Mouse (Mus musculus): ENCODE data around the gene Cd300lb.
A peak's percentile ranks its signal among the peaks of the same experiment; 100 is the strongest.
"Not testable (repeated sequence)": the region's sequence is repeated elsewhere in the genome, so short reads cannot be mapped to it uniquely, and the experiment has no call there.

The Cd300lb gene

DNA sequence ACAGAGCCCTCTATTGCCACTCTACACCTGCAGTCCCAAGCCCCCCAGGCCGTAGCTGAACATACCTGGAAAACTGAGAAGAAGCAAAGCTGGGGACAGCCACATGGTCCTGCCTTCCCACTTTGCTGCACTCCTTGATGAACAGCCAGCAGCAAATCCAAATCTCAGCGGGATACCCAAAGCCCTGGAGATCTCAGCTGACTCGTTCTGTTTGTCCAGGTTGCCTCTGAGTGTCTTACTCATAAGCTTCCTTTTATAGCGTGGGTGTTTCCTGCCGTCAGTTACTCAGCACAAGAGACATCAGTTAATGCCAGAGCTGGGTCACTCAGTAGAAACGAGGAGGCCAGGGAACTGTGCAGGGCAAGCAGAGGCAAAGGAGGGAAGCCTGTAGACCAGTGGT is at the start of gene Cd300lb:
TSS of gene Cd300lb (minus strand) at position 243 of the 400 bp plus-strand sequence.
- no peak for DNase-seq (ENCODE audit: extremely low spot score, low spot score)

DNA sequence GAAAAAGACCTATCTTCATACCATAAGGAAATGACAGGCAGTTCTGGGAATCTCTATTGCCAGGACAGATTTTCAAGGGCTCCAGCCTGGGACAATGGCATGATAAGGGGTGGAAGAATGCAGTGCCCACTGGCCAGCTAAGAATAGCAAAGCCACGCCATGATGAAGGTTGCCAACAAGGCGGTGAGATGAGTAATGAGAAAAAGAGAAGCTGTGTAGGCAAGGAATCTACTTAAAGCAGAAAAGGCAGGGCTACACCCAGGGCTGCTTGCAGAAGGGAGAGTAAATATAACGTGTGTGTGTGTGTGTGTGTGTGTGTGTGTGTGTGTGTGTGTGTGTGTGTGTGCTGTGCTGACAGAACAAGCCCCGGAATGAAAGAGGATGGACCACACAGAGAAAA is 47.7 kb upstream of the Cd300lb start:
- DNase-seq (ENCODE audit: extremely low spot score, low spot score) = no peak

GRCm38 (mm10) chr11:114972726-114973125 is 38.5 kb upstream of the Cd300lb start:
- DNase-seq (ENCODE audit: extremely low spot score, low spot score) = no peak

DNA sequence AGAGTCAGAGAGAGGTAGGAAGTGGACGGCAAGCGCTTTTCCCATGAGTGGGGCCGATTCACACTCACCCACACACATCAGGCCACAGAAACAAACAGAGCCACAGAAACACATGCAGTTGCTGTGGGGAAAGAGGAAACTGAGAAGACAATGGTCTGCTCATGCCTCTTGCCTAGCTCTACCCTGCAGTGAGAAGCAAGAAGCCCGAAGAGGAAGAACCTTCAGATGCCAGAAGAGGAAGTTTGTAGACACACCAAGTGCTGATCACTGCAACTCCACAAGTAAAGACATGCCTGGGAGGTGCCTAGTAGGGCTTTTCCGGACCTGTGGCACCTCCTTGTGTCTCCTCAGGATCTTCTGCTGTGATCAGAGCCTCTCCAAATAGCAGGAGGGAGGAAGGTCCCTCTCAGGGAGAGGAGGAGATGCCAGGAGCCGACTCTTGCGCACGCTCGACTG is 34.6 kb upstream of the Cd300lb start, which contains the start of gene Cd300c:
TSS of gene Cd300c (minus strand) at position 406 of the 456 bp plus-strand sequence.
- no peak for DNase-seq (ENCODE audit: extremely low spot score, low spot score)

DNA sequence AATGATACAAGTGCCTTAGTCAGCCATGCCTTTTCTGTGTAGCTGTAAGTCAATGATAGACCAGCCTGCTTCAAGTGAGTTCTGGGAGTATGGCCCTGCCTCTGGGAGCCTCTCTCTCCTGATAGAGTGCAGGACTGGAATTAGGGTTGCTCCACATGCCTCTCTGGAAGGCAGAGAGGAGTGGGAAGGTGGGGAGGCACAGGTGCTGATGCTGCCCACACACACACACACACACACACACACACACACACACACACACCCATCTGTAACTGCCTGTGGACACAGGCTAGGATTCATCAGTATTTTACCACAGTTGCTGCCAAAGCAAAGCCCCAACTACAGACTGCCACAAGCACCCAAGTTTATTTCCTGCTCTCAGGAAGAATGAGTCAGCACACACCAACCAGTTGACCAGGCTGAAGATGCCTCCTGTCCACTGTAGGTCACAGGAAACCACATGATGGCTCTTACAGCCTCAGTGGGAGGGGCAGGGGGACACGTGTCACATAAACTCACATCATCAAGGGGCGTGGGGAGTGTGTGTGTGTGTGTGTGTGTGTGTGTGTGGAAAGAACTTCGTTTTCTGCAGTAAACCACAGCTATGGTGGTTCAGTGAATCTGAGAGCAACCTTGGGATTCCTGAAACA is 31.1 kb upstream of the Cd300lb start:
- no peak for DNase-seq (ENCODE audit: extremely low spot score, low spot score)

DNA sequence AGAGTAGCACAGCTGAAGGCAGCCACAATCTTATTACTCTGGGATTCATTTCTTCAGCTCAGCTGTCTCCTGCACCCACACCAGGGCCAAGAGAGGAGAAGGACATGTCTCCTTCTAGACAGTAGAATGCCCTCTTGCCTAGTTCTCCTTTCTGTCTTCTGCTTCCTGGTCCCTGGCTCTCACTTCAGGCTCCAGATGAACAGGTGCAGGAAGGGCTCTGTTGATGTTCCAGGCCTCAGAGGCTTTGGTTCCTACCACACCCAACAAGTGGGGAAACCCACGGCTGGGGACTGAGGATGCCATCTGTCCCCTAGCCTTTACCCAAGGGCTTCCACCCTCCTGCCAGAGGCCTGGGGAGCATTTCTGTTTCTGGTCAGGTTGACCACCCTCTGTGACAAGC is 26.2 kb upstream of the Cd300lb start:
- no peak for DNase-seq (ENCODE audit: extremely low spot score, low spot score)

GRCm38 (mm10) chr11:114933591-114933990 is 595 bp downstream of the Cd300lb start:
- no peak for DNase-seq (ENCODE audit: extremely low spot score, low spot score)

DNA sequence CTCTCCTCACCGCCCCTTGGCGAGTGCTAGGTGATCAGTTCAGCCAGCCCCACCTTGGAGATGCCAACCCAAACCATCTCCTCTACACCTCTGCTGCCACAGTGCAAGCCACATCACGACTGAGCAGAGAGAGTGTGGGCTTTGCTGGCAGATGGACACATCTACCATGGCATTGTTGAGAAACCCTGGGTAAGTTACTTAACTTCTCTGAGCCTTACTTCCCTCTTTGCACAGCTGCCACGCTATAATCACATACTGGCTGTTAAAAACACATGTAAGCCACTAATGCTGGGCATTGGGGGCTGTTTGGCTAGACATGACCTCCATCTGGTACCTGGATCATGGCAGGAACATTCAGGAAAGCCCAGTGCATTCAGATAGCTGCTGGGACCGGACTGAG is 3.1 kb downstream of the Cd300lb start:
- DNase-seq (ENCODE audit: extremely low spot score, low spot score) = no peak

DNA sequence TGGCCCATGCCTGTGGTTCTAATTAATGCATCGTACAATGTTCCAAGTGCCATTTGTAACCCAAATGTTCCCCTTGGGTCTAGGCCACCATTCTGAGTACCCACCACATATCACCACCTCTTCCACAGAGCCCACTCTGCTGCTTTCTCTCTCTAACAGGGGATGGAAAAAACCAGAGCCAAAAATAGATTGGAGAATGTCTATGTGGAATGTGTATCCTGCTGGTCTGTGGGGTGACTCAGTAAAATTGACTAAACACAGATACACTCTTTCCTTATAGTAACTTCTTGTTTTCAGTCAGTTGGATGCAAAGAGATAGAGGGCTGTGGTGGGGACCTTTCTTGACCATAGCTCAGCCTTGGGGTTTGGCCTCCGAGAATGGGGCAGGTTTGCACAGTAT is 4.6 kb downstream of the Cd300lb start:
- no peak for DNase-seq (ENCODE audit: extremely low spot score, low spot score)

DNA sequence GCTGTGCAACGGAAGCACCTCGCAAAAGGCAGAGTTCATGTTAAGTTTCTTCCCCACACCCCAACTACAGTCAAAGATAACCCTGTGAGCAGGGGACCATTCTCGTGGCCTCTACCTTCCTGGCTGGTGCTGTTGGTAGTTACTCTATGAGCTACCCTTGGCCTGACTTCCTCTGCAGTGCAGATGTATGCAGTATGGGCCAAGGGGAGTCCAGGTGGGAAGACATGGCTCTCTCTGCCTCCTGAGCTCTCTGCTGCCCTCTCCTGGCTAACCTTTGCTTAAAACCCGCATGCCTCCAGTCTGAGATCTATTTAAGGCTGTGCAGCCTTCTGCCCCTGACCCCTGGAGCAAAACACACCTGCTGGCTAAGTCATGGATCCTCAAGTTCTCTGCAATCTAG is 10.2 kb downstream of the Cd300lb start:
- no peak for DNase-seq (ENCODE audit: extremely low spot score, low spot score)

- DNase-seq (ENCODE audit: extremely low spot score, low spot score) = no peak
Measured at GRCm38 (mm10) chr11:114922439-114922838, 11.7 kb downstream of the Cd300lb start.

DNA sequence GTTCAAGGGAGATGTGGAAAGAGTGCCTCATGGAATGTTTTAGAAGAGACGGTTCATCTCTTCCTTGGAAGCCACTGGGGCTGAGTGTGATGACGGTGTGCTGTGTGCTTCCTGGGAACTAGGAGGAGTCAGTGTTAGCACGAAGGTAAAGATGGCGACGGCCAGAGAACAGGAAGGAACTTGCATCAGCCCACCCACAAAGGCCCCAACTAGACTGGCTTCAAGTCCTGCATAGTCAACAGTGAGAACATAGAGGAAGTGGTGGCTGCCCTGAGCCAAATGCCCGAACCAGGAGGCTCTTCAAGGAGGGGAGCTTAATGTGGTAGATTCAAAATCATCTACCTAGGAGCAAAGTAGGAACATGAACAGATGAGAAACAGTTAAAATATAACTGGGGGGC is 17.1 kb downstream of the Cd300lb start:
- DNase-seq (ENCODE audit: extremely low spot score, low spot score) = no peak

DNA sequence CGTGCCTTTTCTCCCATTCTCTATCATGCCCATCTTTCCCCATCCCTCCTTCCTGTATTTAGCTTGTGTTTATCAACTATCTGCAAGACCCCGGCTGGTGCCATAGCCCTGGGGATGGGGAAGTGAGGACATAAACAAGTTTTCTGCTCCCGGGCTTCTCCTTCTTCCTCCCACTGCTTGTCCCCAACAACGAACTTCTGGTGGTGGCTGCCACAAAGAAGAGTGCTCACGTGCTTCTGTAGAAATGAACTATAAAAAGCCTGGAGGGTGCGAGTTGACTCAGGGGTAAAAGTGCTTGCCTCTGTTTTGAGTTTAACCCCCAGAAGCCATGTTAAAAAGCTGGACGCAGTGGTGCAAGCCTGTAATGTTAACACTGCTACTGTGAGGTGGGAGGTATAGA is 19.2 kb downstream of the Cd300lb start:
- no peak for DNase-seq (ENCODE audit: extremely low spot score, low spot score)

GRCm38 (mm10) chr11:114912847-114913246 is 21.3 kb downstream of the Cd300lb start:
- peak; percentile 87 for DNase-seq (ENCODE audit: extremely low spot score, low spot score)

DNA sequence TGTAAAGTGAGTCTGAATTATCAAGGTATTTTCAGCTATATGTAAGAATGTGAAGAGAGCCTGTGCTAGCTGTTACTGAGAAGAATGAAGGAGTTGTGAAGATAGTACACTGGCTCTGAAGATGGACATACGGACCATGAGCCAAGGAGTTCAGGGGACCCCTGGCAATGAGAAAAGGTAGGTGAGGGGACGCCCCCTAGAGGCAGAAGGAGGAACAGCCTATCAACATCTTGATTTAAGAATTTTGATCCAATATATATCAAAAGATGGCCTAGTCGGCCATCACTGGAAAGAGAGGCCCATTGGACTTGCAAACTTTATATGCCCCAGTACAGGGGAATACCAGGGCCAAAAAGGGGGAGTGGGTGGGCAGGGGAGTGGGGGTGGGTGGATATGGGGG is 24.6 kb downstream of the Cd300lb start:
- not testable (repeated sequence) for DNase-seq (ENCODE audit: extremely low spot score, low spot score)

GRCm38 (mm10) chr11:114908086-114908485 is 26.1 kb downstream of the Cd300lb start:
- no peak for DNase-seq (ENCODE audit: extremely low spot score, low spot score)

GRCm38 (mm10) chr11:114907567-114907966 is 26.6 kb downstream of the Cd300lb start:
- no peak for DNase-seq (ENCODE audit: extremely low spot score, low spot score)

DNA sequence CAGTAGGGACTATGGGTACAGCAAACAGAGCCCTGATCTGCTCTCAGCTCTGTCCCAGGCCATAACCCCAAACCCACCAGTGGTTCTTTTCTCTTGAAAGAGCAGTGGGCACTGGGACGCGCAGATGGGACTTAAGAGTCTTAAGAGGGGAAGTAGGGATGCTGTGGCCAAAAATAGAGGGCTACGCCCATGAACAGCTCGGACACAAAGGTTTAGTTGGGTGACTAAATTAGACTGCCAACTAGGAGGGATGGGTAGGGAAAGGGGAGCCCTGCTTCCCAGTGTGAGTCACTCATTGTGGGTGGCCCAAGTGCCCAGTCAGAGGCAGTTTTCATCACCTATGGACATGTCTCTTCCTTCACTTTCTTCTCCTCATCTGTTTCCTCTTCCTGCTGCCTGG is 31.0 kb downstream of the Cd300lb start:
- no peak for DNase-seq (ENCODE audit: extremely low spot score, low spot score)

DNA sequence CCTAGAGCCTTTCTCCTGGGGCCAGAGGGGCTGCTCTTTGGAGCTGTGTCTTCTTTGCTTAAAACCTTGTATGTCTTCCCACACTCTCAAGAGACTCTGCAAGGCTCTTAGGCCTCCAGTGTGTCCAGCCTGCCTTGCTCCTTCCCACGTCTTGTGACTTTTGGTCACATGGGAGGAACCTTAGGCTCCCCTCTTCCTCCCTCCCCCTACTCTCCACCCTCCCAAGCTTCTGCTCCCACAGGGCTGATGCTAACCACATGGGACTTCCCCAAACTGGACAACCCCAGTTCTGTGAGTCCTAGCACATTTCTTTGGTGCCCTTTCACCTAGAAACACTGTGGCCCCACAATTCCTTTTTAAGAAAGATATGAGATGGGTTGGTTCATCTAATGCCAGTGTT is 36.2 kb downstream of the Cd300lb start:
- DNase-seq (ENCODE audit: extremely low spot score, low spot score) = no peak

DNA sequence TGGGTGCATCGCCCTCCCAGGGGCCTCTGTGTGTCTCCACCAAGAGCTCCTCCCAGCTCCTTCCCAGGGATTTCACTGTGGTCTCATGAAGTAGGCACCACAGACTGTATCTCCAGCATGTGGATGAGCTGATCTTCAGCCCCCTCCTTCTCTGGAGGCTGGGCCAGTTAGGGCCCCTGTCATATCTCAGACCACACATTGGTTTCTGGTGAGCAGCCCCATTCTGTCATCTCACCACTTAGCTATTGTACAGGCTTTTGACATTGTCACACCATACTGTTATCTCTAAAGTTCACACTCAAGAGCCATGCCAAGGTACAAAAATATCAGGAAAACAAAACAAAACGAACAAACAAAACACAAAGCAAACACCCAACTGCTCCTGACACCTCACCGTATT is 38.1 kb downstream of the Cd300lb start:
- DNase-seq (ENCODE audit: extremely low spot score, low spot score) = no peak

DNA sequence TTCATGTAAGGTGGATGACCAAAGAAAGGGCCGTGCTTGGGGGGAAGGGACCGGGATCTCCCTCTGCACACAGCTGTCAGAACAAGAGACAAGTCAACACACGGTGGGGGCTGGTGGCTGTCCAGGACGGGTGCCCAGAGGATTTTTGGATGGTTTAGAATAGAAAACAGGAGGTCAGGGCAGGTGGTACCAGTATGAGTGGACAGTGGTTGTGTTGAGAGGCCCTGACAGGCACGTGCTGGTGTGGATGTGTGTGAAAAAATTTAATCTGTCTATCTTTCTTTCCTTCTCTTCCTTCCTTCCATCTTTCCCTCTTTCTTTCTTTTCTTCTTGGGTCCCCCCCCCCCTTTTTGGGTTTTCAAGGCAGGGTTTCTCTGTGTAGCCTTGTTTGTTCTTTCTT is 43.6 kb downstream of the Cd300lb start:
- no peak for DNase-seq (ENCODE audit: extremely low spot score, low spot score)

DNA sequence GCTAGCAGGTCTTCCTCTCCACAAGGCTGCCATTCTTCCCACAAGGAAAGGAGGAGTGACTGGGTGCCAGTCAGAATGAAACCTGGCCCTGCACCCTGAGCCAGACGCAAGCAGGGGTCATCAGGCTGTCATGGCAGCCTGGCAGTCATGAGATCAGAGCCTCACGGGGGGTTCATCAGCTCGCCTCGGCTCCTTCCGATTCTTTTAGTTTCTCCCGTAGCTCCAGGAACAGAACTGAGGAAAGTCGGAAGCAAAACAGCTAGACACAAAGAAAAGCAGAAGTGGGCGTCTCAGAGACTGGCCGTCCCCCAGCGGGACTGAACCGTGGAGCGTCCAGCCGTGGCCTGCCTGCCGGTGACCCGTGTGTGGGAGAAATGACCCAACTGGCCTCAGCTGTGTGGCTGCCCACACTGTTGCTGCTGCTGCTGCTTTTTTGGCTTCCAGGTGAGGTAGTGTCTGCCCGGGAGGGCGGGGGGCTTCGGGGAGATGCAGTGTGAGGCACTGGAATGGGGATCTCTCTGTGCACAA is 44.1 kb downstream of the Cd300lb start, which contains the start of gene Cd300a:
TSS of gene Cd300a (plus strand) at position 51 of the 528 bp plus-strand sequence.
- DNase-seq (ENCODE audit: extremely low spot score, low spot score) = no peak

DNA sequence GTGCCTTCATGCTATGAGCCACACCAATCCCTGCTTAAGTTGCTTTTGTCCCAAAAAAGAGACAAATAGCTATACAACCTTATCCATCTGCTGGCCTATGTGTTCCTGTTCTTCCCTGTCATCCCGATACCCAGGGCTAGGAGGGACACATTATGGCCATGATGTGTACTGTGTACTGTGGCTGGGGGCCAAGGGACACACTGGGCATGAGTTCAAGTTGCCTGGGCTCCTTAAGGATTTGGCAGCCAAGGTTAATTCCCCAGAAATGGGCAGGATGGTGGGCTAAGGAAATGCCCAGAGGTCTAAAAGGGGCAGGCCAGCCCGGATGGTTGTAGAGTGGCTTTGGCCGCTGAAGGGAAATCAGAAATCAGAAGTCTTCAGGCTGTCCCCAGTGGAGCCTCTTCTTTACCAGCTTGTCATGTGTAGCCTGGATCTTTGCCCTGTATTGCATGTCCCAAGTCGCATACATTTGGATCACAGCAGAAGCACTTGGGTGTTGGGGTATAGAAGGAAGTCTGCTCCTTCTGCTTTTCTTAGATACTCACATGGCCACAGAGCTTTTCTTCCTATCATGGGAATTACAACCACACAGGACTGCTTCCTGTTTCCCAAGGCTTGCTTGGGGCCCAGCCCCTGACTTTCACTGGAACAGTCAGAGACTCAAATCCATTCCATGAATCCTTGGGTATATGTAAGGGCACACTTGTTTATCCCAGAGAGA is 49.6 kb downstream of the Cd300lb start:
- DNase-seq (ENCODE audit: extremely low spot score, low spot score) = no peak

Data from neural tube, embryonic 10.5 days (tissue).